Mouse (Mus musculus) adrenal gland, postnatal 10 days (tissue): ENCODE results near the gene U90926. TPM values are rescaled to one million over a fixed set of nuclear protein-coding genes. Genes with fewer than 3 reads are reported as not detected.

Experiments used
- DNase-seq: peaks from one replicate; pipeline ENCODE4 v3.0.0; 2021; ENCODE audit warnings: mixed read lengths
- total RNA-seq, 2 experiments: library from RNA; stranded (reverse); gene quantifications; 2 replicates each; pipeline ENCODE4 v1.2.3; 2021

U90926 gene
- total RNA-seq, 2 experiments from 2014 or later, result 0.96 TPM; not detected in 1

- no peak for DNase-seq
Observed at GRCm38 (mm10) chr5:92218915-92219793, 3.9 kb upstream of the U90926 start.

DNA sequence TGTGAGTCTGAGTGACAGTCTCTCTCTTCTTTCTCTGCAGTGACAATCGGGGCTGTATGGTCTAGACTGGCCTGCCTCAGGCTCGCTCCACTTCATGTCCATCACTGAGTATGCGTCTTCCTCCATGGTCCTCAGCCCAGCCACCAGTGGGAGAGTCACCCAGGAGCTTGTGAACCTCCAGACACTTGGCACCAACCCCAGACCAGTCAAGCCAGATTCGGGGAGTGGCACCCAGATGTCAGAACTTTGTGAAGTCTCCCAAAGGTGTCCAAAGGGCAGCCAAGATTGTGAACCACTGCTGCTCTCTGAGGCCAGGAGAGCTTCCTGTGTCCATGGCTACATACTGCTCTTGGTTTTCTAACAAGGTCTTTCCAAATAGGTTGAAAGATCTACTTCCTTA, 3.0 kb downstream of the U90926 start:
- peak; percentile 37 for DNase-seq

DNA sequence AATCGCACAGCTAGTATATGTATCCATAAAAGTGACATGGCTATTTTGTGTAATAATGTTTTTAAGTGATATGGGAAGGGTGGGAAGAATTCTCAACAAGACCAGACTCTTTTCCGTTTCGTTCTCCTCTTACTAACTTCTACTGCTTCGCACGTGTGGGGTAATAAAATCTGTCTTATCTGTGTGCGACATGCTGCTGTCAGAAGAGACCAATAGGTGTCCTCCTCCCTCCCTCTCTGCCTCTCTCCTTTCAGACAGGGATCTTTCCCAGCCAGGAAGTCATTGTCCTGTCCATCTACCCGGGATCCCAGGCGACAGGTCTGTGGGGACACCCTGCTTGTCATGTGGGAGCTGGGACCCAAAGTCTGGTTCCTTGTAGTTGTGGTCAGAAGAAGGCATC, 5.0 kb downstream of the U90926 start:
- no peak for DNase-seq

- no peak for DNase-seq
Observed at GRCm38 (mm10) chr5:92206121-92206520, 9.1 kb downstream of the U90926 start.

GRCm38 (mm10) chr5:92205706-92206105, 9.5 kb downstream of the U90926 start:
- peak; percentile 54 for DNase-seq

GRCm38 (mm10) chr5:92205184-92205583, 10.0 kb downstream of the U90926 start:
- DNase-seq, result no peak

GRCm38 (mm10) chr5:92204162-92205036, 10.8 kb downstream of the U90926 start:
- no peak for DNase-seq

DNA sequence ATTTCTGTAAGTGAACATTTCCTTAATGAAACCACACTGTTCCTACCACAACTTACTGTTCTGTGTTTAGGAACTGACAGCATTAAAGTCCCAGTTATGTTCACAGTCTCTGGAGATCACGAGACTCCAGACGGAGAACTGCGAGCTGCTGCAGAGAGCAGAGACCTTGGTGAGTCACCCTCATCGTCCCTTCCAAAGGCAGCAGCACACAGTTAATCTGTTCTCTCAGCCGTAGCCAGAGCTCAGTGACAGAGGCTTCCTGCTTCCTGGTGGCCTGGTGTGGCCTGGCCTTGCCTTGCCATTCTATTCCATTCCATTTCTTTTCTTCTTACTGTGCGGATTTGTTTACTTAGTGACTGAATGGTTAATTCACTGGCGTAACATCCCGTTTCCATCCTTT, 16.9 kb downstream of the U90926 start:
- no peak for DNase-seq

DNA sequence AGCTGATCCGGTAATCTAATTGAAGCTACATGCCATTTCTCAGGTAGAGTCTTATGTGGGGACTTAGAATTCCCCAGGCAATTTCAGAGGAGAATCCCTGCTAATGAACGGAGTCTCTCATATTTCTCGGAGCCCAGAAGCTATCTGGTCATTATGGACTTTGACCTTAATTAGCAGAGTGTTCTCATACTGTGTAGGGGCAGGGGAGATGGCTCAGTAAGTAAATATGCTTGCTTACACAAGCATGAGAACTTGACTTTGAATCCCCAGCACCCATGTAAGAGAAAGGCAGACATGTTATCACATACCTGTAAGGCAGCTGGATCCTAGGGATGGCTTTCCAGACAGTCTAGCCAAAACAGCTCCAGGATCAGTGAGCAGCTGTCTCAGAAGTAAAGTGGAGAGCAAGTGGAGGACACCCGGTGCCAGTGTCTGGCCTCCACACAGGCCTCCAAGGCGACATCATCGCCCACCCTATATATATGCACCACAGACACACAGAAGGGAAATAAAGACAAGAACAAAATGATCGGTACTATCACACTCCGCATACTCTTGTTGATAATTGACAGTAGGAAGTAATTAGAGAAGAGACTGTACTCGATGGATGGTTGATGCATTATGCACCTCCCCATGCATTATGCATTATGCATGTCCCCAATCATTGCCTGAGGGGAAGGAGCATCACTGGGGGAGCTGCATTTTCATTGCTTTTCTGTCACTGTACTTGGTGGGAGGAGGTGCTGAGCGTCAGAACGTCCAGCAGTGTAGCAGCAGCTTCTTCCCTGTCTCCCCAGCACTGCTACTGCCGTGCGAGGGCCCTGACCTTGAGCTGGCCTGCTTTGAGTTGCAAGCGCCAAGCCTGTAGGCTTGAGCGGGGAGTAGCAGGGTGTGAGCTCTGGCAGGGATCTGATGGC, 18.1 kb downstream of the U90926 start:
- peak; percentile 41 for DNase-seq

- DNase-seq, result peak; percentile 67
Observed at GRCm38 (mm10) chr5:92195716-92196115, 19.5 kb downstream of the U90926 start.

GRCm38 (mm10) chr5:92188881-92189483, 26.2 kb downstream of the U90926 start:
- DNase-seq, result no peak

- DNase-seq, result no peak
Observed at GRCm38 (mm10) chr5:92183071-92183830, 32.0 kb downstream of the U90926 start.

DNA sequence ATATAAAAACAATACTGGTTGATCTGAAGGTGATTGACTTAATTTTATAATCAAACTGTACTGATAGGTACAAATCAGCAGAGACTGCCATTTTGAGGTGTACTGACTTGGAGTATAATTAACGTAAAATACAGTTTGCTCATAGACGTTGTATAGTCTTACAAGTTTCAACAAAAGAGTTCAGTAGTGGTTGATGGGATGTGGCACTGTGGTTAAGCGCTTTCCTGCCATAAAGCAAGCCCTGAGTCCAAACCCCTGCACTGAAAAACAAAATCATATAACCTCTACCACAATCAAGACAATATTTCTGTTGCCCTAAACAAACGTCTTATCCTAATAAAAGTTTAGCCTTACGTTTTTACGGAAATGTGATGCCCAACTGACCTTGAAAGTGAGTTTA, 49.2 kb downstream of the U90926 start:
- DNase-seq, result no peak

Other genes with a start within 250 kb of the U90926 start
- gene Odaph, start 227.9 kb downstream of the U90926 start, total RNA-seq, result not detected
- 1 to 10 TPM; 5.4 to 6.0 TPM for gene Cdkl2, start 171.5 kb downstream of the U90926 start, total RNA-seq
- 10 to 100 TPM; 92.8 to 96.6 TPM for gene G3bp2, start 131.7 kb downstream of the U90926 start, total RNA-seq
- gene Uso1, start 77.5 kb downstream of the U90926 start, total RNA-seq, result 10 to 100 TPM; 64.1 to 71.5 TPM
- gene Ppef2, start 40.9 kb upstream of the U90926 start, total RNA-seq, result under 1 TPM; 0.12 to 0.21 TPM
- 10 to 100 TPM; 26.7 to 27.0 TPM for gene Naaa, start 62.8 kb upstream of the U90926 start, total RNA-seq
- gene Sdad1, start 95.1 kb upstream of the U90926 start, total RNA-seq, result 10 to 100 TPM; 32.1 to 36.0 TPM
- 1 to 10 TPM; 1.5 TPM for gene Cxcl9, start 112.7 kb upstream of the U90926 start, total RNA-seq
- 100 to 1,000 TPM; 126 to 154 TPM for gene Art3, start 116.4 kb upstream of the U90926 start, total RNA-seq
- gene Cxcl10, start 133.5 kb upstream of the U90926 start, total RNA-seq, result under 1 TPM; 0.57 to 0.94 TPM
- 10 to 100 TPM; 30.3 to 34.0 TPM for gene Nup54, start 219.8 kb upstream of the U90926 start, total RNA-seq